Mouse (Mus musculus) heart, adult 10 weeks (tissue): Measurements from ENCODE around the gene Gm14403. TPM values are rescaled to one million over a fixed set of nuclear protein-coding genes. Genes with fewer than 3 reads are reported as not detected.

ENCODE experiments used
- polyA plus RNA-seq: library from polyadenylated mRNA; stranded (reverse); fragments of 350-450 nt; fragmentation: Illumina TruSeq; extraction: RNeasy Lipid Tissue Mini Kit (QIAGEN cat#74804); gene quantifications from one replicate; pipeline ENCODE4 v1.2.3, GENCODE M21; 2014; ENCODE audit warnings: low read depth, low replicate concordance

Gm14403 gene
- 36.5 TPM for polyA plus RNA-seq

DNA sequence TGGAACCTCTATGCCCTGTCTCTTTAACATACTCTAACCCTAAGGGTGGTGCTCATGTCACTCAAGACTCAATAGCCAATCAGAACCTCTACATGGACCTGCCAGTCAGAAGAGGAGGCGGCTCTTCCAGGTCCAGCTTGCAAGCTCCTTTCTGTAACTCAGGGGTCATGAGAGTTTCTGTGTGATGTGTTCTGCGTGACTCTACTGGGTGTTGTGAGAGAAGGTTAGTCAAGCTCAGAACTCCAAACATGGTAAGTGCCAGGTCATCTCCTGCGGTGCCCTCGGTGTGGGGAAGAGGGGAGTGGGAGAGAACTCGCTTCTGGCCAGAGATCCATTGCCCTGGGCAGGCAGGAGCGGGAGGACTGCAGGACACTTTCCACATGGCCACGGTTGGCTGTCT is at the start of gene Gm14403:
Gene Gm14403 (plus strand): TSS at position 149 of the 400 bp plus-strand sequence.

DNA sequence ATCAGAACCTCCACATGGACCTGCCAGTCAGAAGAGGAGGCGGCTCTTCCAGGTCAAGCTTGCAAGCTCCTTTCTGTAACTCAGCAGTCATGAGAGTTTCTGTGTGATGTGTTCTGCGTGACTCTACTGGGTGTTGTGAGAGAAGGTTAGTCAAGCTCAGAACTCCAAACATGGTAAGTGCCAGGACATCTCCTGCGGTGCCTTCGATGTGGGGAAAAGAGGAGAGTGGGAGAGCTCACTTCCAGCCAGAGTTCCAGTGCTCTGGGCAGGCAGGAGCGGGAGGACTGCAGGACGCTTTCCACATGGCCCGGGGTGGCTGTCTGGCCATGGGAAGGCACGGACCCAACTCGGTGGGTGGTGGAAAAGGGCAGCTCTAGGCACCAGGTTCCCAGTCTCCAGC is 33.3 kb upstream of the Gm14403 start, which contains the start of gene Zfp970:
Gene Zfp970 (plus strand): TSS at position 58 of the 400 bp plus-strand sequence.

Other genes with a start within 250 kb of the Gm14403 start
- not detected for gene Gm14409, start 231.2 kb upstream of the Gm14403 start, polyA plus RNA-seq
- gene Gm14412, start 173.9 kb upstream of the Gm14403 start, polyA plus RNA-seq = 0.68 TPM
- gene Gm14418, start 99.9 kb upstream of the Gm14403 start, polyA plus RNA-seq = 7.0 TPM
- gene Zfp970, start 33.5 kb upstream of the Gm14403 start, polyA plus RNA-seq = 100 TPM
- not detected for gene Gm14406, start 80.0 kb downstream of the Gm14403 start, polyA plus RNA-seq